Mouse (Mus musculus) hindbrain, embryonic 10.5 days (tissue): ENCODE results near the gene Mfsd2a. TPM values are rescaled to one million over a fixed set of nuclear protein-coding genes. Genes with fewer than 3 reads are reported as not detected.

Experiments used
- DNase-seq: peaks from one replicate; pipeline ENCODE4 v3.0.0-alpha.2; 2017; ENCODE audit warnings: low spot score
- H3K27ac ChIP-seq: fragments of 300-500 bp; sonication (generic); 2 replicates; pipeline ENCODE4 v1.5.1; 2016; ENCODE audit warnings: mild to moderate bottlenecking, moderate library complexity
- H3K27me3 ChIP-seq: fragments of 300-500 bp; sonication (generic); 2 replicates; pipeline ENCODE4 v1.6.1; 2016; ENCODE audit warnings: mild to moderate bottlenecking; ENCODE audit not compliant: poor library complexity, insufficient read depth, severe bottlenecking
- H3K36me3 ChIP-seq: fragments of 300-500 bp; sonication (generic); 2 replicates; pipeline ENCODE4 v1.6.1; 2016; ENCODE audit warnings: mild to moderate bottlenecking, moderate library complexity
- H3K4me1 ChIP-seq: fragments of 300-500 bp; sonication (generic); replicated peaks from 2 replicates; pipeline ENCODE4 v1.6.1; 2016; ENCODE audit warnings: mild to moderate bottlenecking
- H3K4me3 ChIP-seq: fragments of 300-500 bp; sonication (generic); 2 replicates; pipeline ENCODE4 v1.5.1; 2016; ENCODE audit warnings: mild to moderate bottlenecking, moderate library complexity
- H3K9me3 ChIP-seq: fragments of 300-500 bp; sonication (generic); 2 replicates; pipeline ENCODE4 v1.6.1; 2016; ENCODE audit warnings: mild to moderate bottlenecking, moderate library complexity
- WGBS: fragments of 180-500 bp; shearing (Covaris S2); methylation state at CpG from one replicate; pipeline ENCODE4 v1.1.7; 2016; 5-methylcytosine and 5-hydroxymethylcytosine counted together
- polyA plus RNA-seq: library from polyadenylated mRNA; unstranded; fragments of >200 nt; fragmentation: Nextera tagmentation; extraction: Ambion mirVana; gene quantifications from 2 replicates; pipeline ENCODE4 v1.2.1, GENCODE M21; 2016

Mfsd2a gene
- polyA plus RNA-seq, 1 experiment from 2014 or later = 28.9 TPM

- H3K27ac ChIP-seq = no peak overlapping the region
- DNase-seq = no peak
- whole genome bisulfite sequencing = 86% methylated on average over 4 of the region's 4 CpGs
- H3K9me3 ChIP-seq = 0 out of 2 replicates have a peak, but pooled peaks cover 6% of the 10 kb centered on the region
- no peak overlapping the region for H3K4me3 ChIP-seq
- no peaks in the 10 kb centered on the region for H3K27me3 ChIP-seq
- no peaks in the 10 kb centered on the region for H3K36me3 ChIP-seq
- H3K4me1 ChIP-seq = no peaks in the 10 kb centered on the region
These were observed 45.0 kb downstream of the Mfsd2a start for GRCm38 (mm10) chr4:122915985-122916384.

- Histone ChIP-seq H3K27ac (no peak overlapping the region), H3K4me1 (peaks cover 10% of the 10 kb centered on the region), H3K4me3 (no peak overlapping the region), H3K9me3 (0 out of 2 replicates have a peak, but pooled peaks cover 6% of the 10 kb centered on the region), H3K27me3 (no peaks in the 10 kb centered on the region), H3K36me3 (no peaks in the 10 kb centered on the region)
- DNase-seq = no peak
- 78% methylated on average over 7 of the region's 7 CpGs for WGBS
These were observed 46.8 kb downstream of the Mfsd2a start for GRCm38 (mm10) chr4:122914186-122914585.

DNA sequence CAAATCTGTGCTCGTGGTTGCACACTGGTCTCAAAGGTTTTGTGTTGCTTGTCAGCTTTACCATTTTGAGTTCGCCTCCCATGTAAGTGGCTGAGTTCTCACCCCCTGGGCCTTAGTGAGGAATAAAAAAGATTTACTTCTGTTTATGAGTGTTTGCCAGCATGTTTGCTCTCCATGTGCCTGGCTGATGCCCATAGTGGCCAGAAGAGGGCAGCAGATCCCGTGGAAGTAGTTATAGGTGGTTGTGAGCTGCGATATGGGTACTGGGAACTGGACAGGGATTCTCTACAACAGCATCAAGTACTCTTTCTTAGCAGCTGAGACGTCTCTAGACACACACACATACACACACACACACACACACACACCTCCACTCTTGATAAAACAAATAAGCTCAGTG, 48.4 kb downstream of the Mfsd2a start:
- Histone ChIP-seq H3K4me3 (no peak overlapping the region), H3K27ac (no peak overlapping the region), H3K9me3 (0 out of 2 replicates have a peak, but pooled peaks cover 6% of the 10 kb centered on the region), H3K36me3 (no peaks in the 10 kb centered on the region), H3K4me1 (peaks cover 17% of the 10 kb centered on the region), H3K27me3 (no peaks in the 10 kb centered on the region)
- no peak for DNase-seq
- 76% methylated on average over 5 of the region's 5 CpGs for WGBS

DNA sequence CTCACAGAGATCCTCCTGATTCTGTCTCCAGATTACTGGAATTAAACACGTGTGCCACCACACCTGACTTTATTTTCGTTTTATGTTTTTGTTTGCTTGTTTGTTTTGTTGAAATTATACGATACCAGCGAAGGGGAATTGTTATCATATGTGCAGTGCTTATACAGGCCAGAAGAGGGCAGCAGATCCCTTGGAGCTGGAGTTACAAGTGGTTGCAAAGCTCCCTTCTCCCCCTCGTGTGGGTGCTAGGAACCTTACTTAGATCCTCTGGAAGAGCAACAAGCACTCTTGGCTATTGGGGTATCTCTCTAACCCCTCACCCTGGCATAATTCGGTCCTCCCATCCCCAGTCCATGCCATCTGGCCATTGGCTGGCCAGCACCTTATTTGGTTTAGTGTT, 50.4 kb downstream of the Mfsd2a start:
- no peak for DNase-seq
- Histone ChIP-seq H3K4me1 (peaks cover 17% of the 10 kb centered on the region), H3K27ac (peak overlapping the region; percentile 84), H3K36me3 (no peaks in the 10 kb centered on the region), H3K27me3 (no peaks in the 10 kb centered on the region), H3K9me3 (0 out of 2 replicates have a peak, but pooled peaks cover 8% of the 10 kb centered on the region), H3K4me3 (no peak overlapping the region)
- 54% methylated on average over 6 of the region's 6 CpGs for WGBS

DNA sequence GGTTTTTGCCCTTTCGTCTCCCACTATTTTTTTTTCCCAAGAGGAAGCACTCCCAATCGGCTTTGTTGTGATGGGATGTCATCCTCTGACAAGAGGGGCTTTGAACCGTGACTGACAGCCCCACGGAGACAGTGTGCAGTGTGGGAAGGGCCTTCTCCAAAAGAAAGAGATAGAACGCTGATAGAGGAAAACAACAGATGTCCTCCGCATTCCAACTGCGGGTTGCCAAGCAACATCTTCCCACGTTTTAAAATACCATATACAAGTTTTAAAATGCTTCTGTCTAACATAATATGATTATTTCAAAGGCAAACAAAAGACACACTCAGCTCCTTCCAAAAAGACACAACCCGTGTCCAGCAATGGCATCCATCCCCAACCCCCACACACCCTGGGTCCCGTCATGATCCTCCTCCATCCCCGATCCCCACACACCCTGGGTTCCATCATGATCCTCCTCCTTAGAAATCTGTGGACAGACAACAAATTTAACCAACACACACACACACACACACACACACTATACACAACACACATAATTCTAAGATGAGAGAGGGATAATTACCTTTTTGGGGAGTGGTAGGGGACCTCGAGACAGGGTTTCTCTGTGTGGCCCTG, 51.3 kb downstream of the Mfsd2a start:
- 0 out of 2 replicates have a peak, but pooled peaks cover 8% of the 10 kb centered on the region for H3K9me3 ChIP-seq
- peaks cover 17% of the 10 kb centered on the region for H3K4me1 ChIP-seq
- DNase-seq = peak; percentile 70
- H3K27me3 ChIP-seq = no peaks in the 10 kb centered on the region
- WGBS = 20% methylated on average over 12 of the region's 12 CpGs
- H3K4me3 ChIP-seq = peak overlapping the region; percentile 18
- no peaks in the 10 kb centered on the region for H3K36me3 ChIP-seq
- H3K27ac ChIP-seq = peak overlapping the region; percentile 84

DNA sequence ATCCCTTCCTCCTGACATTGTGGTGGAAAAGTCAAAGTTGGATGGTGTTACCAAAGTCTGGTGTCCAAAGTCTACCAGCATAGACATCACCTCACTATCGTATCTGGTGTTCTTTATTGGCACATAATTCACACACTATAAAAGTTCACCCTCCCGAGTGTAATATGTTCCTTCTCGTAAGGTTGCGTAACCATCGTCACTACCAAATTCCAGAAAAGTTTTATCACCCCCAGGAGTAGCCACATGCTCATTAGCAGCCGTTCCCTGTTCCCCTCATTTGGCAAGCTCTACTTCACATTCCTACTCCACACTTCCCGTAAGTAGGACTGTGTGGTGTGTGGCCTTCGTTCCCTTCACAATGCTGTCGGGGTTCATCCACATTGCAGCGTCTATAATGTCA, 55.6 kb downstream of the Mfsd2a start:
- H3K9me3 ChIP-seq = 0 out of 2 replicates have a peak, but pooled peaks cover 2% of the 10 kb centered on the region
- 93% methylated on average over 10 of the region's 10 CpGs for WGBS
- H3K36me3 ChIP-seq = no peaks in the 10 kb centered on the region
- H3K4me1 ChIP-seq = peaks cover 17% of the 10 kb centered on the region
- no peaks in the 10 kb centered on the region for H3K27me3 ChIP-seq
- no peak overlapping the region for H3K4me3 ChIP-seq
- no peak overlapping the region for H3K27ac ChIP-seq
- no peak for DNase-seq

GRCm38 (mm10) chr4:122903709-122904108, 57.3 kb downstream of the Mfsd2a start:
- H3K27me3 ChIP-seq = no peaks in the 10 kb centered on the region
- no peak for DNase-seq
- no peaks in the 10 kb centered on the region for H3K36me3 ChIP-seq
- 0 out of 2 replicates have a peak, but pooled peaks cover 2% of the 10 kb centered on the region for H3K9me3 ChIP-seq
- 94% methylated on average over 3 of the region's 3 CpGs for WGBS
- H3K4me1 ChIP-seq = peaks cover 3% of the 10 kb centered on the region
- no peak overlapping the region for H3K27ac ChIP-seq
- H3K4me3 ChIP-seq = no peak overlapping the region

DNA sequence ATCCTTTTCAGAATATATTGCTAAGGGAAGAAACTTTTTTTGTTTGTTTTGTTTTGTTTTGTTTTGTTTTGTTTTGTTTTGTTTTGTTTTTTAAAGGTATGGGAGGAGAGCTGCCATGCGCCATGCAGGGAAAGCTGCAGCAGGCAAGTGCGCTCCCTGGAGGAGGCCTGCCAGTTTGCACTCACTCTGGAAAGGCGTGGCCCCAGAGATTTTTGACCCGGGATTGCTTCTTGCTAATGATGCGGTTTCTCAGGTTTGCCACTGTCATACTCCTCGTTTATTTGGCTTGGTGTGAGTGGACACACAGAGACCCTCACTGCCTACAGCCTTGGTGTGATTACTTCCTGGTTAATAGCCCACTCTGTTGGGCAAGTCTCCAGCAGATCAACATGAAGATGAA, 58.8 kb downstream of the Mfsd2a start:
- 32% methylated on average over 6 of the region's 6 CpGs for WGBS
- H3K9me3 ChIP-seq = 0 out of 2 replicates have a peak, but pooled peaks cover 2% of the 10 kb centered on the region
- H3K36me3 ChIP-seq = no peaks in the 10 kb centered on the region
- no peak overlapping the region for H3K27ac ChIP-seq
- no peaks in the 10 kb centered on the region for H3K27me3 ChIP-seq
- no peaks in the 10 kb centered on the region for H3K4me1 ChIP-seq
- H3K4me3 ChIP-seq = no peak overlapping the region
- no peak for DNase-seq

- Histone ChIP-seq H3K36me3 (no peaks in the 10 kb centered on the region), H3K9me3 (no peaks in the 10 kb centered on the region)
These were observed 62.7 kb downstream of the Mfsd2a start for GRCm38 (mm10) chr4:122898313-122898712.

DNA sequence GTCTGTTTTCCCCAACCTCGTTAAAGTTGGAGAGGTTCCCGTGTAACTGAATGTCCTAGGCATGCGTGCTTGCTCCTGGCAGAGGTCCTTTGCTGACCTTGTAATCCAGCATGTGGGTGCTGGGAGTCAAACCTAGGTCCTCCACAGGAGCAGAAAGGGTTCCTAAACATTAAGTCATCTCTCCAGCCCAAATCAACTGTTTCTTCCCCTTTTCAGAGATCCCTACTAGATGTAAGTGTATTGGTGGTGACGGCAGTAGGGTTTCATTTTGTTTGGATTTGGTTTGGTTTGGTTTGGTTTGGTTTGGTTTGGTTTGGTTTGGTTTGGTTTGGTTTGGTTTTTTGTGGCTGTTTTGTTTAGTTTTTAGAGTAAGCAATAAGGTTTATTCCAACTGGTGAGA, 63.2 kb downstream of the Mfsd2a start:
- H3K27me3 ChIP-seq = no peaks in the 10 kb centered on the region
- 87% methylated on average over 4 of the region's 4 CpGs for WGBS
- no peaks in the 10 kb centered on the region for H3K4me1 ChIP-seq

More at GRCm38 (mm10) chr4:122898313-122898712, 62.7 kb downstream of the Mfsd2a start:
- no peak overlapping the region for H3K4me3 ChIP-seq
- 17% methylated on average over 5 of the region's 5 CpGs for WGBS
- peak; percentile 65 for DNase-seq
- H3K4me1 ChIP-seq = no peaks in the 10 kb centered on the region
- no peaks in the 10 kb centered on the region for H3K27me3 ChIP-seq
- H3K27ac ChIP-seq = no peak overlapping the region

More for the DNA sequence above, 63.2 kb downstream of the Mfsd2a start:
- DNase-seq = no peak
- Histone ChIP-seq H3K9me3 (no peaks in the 10 kb centered on the region), H3K36me3 (no peaks in the 10 kb centered on the region), H3K27ac (no peak overlapping the region), H3K4me3 (no peak overlapping the region)

Other genes starting within 250 kb of the Mfsd2a start
- gene Ppt1, start 124.9 kb downstream of the Mfsd2a start, polyA plus RNA-seq = 62.4 and 63.4 TPM in 2 replicates
- gene Cap1, start 75.1 kb downstream of the Mfsd2a start, polyA plus RNA-seq = 66.8 and 79.3 TPM in 2 replicates
- 74.1 and 82.3 TPM in 2 replicates for gene Mycl, start 34.5 kb upstream of the Mfsd2a start, polyA plus RNA-seq
- gene Trit1, start 55.4 kb upstream of the Mfsd2a start, polyA plus RNA-seq = 22.7 and 25.0 TPM in 2 replicates
- gene Bmp8b, start 144.0 kb upstream of the Mfsd2a start, polyA plus RNA-seq = 0.25 and 0.60 TPM in 2 replicates
- not detected in 2 replicates for gene Oxct2b, start 155.1 kb upstream of the Mfsd2a start, polyA plus RNA-seq
- 114 and 127 TPM in 2 replicates for gene Ppie, start 178.8 kb upstream of the Mfsd2a start, polyA plus RNA-seq
- gene Hpcal4, start 222.0 kb upstream of the Mfsd2a start, polyA plus RNA-seq = 0.41 and 0.52 TPM in 2 replicates
- gene Nt5c1a, start 240.3 kb upstream of the Mfsd2a start, polyA plus RNA-seq = not detected in 2 replicates